Mouse (Mus musculus) spleen, postnatal 4 days (tissue): ENCODE measurements around the gene Ep400.
A peak's percentile ranks its signal among the peaks of the same experiment; 100 is the strongest.

Experiments
- DNase-seq, 2 experiments: peaks; one replicate each; pipeline ENCODE4 v3.0.0; 2022; ENCODE audit warnings: low spot score in 2 of 2

The Ep400 gene

DNA sequence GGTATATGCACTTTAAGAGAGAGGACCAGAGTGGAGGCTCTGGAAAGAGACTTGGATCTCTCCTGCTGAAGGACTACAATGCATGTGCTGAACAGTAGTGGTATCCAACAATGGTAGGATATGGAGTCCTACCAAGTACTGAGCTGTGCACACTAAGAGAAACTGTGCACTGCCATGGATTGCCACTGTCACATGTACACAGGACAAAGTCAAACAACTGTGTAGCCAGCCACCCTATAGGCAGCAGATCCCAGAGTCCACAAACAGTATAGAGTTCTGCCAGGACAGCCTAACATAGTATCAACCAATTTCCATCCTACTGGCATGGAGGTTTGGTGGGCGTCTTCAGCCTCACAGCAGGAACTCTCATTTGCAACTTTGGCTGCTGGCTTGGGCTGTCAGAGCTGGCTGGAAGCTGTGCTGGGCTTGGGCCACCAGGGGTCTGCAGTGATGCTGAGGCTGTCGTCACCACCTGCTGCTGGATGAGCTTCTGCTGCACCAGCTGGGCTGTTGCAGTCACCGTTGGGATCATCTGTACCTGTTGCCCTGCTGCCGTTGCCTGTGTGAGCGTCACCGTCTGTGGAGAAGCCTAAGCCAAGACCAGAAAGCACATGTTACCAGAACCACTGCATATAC, 104.9 kb downstream of the Ep400 start:
- no peak for DNase-seq

DNA sequence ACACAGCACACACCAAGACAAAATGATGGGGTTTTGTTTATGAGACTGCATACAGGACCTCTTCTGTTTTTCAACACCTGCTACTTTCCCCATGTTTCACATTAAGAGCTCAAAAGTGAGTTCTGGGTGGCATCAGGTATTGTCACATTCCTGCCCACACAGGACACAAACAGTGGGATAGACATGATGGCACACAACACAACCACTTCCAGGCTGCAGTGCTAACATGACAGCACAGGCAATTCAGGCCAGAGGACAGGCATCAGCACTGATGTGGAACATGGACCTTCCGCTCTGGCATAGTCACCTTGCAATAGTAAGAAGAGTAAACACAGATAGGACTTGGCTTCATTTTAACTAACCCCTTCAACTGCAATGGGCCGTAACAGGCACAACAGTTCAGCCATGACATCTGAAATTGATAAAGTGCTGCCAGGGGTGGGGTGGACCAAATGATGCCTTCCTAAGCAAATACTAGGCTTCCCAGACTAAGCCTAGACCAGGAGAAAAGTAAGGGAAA, 105.7 kb downstream of the Ep400 start:
- DNase-seq = no peak

DNA sequence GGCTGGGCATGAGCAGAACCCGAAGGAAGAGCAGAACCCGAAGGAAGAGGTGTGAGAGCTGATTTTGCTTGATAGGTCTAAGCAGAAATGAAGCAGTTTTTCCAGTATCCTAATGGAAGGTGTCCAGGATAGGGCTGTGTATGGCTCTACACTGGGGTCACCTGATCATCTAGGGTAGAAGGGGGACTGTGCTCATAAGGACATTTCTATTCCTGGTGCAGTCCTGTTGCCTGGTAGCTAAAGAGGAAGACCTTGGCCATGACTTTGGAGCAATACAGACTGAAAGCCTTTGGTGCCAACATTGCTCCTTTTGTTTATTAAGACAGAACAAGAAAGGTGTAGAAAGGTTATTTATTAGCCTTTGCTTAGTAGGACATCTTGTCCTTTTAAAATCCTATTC, 106.5 kb downstream of the Ep400 start:
- no peak for DNase-seq

DNA sequence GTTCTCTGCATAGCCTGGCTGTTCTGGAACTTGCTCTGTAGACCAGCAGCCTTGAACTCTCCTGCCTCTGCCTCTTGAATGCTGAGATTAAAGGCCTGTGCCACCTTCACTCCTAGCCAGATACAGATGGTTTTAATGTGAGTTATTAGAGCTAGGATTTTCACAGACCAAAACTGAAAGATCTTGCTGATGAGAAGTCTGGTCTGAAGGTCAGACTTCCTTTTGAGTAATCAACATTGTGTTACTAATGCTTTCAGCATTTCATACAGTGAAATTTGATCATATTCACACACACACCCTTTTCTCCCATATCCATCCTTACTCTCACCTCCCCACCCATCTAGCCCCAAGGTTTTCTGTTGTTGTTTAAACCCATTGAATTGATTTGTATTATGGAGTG, 110.8 kb downstream of the Ep400 start:
- DNase-seq = no peak

DNA sequence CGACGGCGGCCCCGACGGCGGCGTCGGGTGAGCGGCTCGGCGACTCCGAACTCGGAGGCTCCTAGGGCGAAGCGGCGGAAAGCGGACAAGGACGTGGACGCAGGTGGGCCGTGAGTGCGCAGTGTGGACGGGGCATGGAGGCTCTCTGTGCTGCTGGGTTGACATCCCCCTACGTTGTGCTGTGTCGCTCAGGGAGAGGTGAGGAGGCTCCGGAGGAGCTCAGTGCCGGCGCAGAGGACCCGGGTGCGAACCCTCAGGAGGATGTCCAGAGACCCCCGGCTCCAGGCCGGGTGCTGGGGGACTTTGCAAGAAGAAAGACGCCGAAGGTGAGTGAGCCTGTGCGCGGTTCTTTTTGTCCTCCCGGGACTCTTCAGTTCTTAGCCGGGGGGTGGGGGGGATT, 116.8 kb downstream of the Ep400 start:
- DNase-seq = no peak

DNA sequence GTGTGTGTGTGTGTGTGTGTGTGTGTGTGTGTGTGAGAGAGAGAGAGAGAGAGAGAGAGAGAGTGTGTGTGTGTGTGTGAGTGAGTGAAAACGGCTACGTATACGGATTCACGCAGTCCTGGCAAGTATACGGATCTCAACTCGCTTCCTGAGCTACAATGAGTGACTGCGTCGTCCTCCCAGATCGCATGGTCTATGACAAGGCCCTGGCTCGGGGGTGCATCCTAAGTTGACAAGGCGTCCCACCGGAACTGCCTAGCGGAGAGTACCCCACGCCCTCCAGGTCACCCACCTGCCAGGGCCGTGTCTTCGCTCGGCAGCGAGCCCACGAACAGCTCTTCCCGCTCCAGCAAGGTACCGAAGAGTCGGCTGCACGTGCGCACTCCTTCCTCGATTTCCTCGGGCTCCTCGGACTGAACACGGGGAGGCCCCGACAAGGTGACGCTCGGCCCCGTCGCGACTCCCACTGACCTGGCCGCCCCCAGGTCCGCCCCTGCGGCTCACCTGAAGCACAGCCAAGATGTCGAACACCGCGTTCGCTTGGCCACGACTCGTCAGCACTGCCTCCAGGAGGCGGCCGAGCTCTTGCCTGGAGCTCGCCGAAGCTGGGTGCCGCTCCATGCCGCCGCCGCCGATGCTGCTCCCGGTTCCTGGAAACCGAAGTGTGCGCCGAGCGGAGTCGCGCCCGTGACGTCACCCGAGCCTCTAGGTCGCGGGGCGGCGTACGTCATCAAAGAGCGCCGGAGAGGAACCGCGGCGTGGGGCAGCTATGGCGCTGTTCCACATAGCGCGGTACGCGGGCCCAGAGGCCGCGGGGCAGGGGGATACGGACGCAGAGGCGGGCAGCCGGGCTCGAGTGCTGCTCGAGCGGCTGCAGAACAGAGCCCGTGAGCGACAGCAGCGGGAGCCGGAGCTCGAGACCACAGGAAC, 117.5 kb downstream of the Ep400 start, which contains the start of the genes Noc4l and Ddx51:
Gene Noc4l (minus strand): TSS at position 699 of the 930 bp plus-strand sequence.
Gene Ddx51 (plus strand): TSS at position 733 of the 930 bp plus-strand sequence.
- DNase-seq = peak; percentile 94 to 99

DNA sequence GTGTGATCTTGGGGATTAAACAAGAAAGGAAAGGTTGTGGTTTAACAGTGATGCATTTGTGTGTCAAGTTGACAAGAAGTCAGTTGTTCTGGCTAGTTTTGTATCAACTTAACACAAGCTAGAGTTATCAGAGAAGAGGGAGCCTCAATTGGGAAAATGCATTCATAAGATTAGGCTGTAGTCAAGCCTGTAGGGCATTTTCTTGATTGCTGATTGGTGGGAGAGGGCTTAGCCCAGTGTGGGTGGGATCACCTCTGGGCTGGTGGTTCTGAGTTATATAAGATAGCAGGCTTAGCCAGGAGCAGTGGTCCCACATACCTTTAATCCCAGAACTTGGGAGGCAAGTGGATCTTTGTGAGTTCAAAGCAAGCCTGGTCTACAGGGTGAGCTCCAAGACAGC, 124.1 kb downstream of the Ep400 start:
- no peak for DNase-seq

DNA sequence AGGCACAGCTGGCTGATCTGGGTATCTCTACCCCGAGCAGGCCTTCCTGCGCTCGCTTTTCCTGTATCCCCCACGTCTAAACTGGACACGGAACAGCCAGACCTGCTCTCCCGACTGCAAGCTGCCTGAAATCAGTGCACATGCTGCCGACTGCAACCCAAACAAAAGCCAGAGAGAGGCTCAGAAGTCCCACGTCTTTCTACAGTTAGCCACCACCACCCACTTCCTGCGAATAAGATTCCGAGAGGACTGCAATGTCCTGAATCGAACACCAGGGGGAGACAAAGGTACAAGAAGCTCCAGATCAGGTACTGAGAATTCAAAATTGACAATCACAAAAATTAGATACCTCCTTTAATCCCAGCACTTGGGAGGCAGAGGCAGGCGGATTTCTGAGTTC, 131.1 kb downstream of the Ep400 start:
- peak; percentile 69 to 84 for DNase-seq

DNA sequence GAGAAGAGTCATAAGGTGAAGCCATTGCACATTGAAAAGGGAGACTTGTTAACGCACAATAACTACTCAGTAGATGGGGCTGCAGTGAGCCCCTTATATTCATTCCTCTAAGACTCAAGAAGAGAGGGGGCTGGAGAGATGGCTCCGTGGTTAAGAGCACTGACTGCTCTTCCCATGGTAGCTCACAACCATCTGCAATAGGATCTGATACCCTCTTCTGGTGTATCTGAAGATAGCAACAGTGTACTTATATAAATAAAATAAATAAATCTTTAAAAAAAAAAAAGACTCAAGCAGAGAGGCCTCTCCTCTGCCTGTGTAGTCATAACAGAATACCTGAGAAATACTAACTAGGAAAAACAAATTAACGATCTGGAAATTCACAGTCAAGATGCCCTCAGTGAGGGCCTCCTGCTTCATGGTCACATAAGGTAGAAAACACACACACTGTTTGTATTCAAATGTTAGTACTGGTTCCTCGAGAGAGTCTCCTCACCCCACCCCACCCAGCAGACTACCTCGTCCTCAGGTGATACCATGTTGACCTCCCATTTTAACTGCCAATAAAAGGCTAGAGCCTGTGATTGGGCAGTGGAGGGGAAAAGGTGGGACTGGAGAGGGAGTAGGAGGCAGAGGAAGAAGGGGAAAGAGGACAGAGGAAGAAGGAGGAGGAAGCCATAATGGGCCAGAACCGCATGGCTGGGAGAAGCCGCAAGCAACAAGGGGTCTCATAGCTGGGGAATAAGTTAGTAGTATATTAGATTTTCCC, 132.0 kb downstream of the Ep400 start:
- no peak for DNase-seq

DNA sequence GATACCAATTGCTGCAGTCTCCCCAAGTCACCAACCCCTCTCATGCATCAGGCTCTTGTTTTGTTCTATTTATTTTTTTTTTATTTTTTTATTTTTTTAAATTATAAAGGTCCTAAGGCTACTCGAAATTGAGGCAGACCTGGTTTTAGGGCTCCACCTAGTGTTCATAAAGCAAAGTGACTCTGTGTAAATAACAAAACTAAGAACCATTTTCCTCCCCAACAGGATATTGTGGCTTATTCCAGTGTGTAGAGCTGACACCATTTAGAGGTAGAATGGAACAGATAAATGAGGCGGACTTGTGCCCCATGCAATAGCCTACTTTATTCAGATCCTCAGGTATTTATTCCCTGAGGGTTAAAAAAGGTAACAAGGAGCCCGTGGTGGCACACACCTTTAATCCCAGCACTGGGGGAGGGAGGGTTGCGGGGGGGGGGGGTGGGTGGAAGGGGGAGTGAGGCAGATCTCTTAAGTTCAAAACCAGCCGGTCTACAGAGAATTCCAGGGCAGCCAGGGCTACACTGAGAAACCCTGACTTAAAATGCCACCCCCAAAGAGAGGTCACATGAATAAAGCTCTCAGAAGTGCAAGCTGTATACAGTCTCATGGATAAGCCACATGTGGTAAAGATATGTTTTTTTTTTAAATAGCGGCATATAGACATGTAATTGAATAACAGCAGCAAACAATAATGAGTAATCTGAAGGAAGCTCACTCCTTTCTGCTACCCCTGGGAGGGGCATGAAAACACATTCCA, 134.4 kb downstream of the Ep400 start:
- no peak for DNase-seq

DNA sequence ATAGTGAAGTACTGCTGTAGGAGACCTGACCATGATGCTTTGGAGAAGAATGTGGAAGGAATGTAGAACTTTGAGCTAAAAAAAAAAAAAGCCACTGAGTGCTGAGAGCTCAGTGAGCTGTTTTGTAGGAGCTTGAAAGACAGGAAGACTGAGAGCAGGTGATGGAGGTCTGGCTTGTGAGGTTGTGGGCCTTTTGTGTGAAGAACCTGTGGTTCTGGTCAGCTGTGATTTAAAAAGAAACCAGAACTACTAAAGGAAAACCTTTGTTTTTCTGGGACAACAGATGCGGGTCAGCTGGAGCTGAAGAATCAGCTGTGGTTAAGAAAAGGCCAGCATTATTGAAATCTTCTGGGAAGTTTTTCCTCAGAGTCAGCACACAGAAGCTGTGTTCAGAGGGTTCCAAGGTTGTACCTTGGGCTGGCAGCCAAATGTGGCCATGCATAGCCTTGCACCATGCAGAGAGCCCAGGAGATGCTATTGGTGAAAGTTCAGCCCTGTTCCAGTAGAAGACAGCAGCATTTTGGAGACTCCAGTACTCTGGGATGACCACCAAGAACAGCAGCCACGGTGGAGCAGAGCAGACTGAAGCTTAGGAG, 140.9 kb downstream of the Ep400 start:
- no peak for DNase-seq

DNA sequence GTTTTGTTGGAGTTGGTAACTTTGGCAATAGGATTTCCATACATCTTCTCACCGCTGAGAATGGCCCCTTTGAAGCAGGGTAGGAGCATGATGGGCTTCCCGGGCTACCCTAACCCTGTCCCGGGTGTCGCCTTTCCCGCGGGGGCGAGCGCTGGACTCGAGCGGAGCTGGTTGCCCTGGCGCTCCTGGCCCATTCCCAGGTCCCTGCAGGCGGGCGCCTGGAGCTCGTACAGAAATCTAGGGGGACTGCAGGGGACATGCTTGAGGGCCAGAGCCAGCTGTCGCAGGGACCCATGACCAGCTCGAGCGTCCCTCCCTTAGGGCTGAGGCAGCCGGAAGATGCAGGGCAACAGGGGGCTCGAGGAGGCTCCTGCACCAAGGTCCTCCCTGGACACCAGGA, 142.4 kb downstream of the Ep400 start:
- DNase-seq = no peak

DNA sequence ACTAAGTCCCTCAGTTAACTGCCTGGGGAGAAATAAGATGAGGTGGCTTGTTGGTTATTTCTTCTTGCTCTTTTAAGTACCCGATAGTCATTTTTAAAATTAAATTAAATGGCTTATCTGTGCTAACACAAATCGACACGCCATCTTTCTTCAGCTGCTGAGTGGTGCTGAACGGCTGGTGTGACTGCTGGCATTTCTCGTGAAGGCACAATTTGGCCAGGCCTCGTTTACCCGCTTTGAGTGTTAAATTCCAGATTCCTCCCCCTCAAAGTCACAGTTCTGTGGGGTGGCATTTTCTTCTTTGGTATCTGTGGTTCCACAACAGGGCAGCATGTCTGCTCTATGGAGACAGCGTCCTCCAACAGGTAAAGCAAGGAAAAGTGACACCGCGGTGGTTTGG, 143.2 kb downstream of the Ep400 start:
- no peak for DNase-seq

DNA sequence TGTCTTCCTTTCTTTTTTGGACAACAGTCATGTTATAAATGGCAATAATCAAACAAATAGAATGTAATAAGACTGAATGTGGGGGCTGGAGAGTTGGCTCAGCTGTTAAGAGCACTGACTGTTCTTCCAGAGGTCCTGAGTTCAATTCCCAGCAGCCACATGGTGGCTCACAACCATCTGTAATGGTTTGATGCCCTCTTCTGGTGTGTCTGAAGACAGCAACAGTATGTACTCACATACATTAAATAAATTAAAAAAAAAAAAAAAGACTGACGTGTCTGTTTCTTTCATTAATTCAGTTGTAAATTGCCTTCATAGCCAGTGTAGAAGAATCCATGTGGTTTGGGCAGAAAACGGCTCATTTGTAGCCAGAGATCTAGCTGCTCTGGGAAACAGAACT, 146.2 kb downstream of the Ep400 start:
- DNase-seq = no peak

DNA sequence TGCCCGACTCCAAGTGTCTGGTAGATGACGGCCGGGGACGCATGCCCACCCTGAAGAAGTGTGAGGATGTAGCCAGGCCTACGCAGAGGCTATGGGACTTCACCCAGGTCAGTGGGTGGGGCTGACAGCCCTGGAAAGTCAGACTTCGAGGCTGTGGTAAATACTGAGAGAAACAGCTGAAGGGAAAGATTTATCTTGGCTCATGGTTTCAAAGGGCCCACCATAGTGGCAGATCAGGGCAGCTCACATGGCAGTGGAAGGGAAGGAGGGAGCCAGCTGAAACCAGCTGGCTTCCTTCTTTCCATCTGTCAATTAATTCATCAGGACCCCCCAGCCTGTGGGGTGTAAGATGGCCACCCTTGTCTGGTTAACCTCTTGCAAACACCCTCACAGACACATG, 151.3 kb downstream of the Ep400 start:
- DNase-seq = no peak
